Mouse (Mus musculus) monocyte, adult 5-6 weeks (primary cell): ENCODE measurements around the gene Aip. TPM values are rescaled to one million over a fixed set of nuclear protein-coding genes. Genes with fewer than 3 reads are reported as not detected.
"Not testable (repeated sequence)": the region's sequence is repeated elsewhere in the genome, so short reads cannot be mapped to it uniquely, and the experiment has no call there.

Experiments used
- ATAC-seq: fragments of 153-309, 156-312 bp; replicated peaks from 2 replicates; pipeline ENCODE4 v1.8.0; 2017; ENCODE audit warnings: mild to moderate bottlenecking; ENCODE audit not compliant: low TSS enrichment, insufficient number of reproducible peaks, severe bottlenecking, poor library complexity, low FRiP score
- total RNA-seq: library from RNA; stranded (forward); fragments of 200-1000, 200-491, 200-594 nt; gene quantifications from 3 replicates; pipeline ENCODE4 v1.2.3, GENCODE M21; 2017

Gene Aip
- total RNA-seq, 1 experiment from 2014 or later = 132 TPM

DNA sequence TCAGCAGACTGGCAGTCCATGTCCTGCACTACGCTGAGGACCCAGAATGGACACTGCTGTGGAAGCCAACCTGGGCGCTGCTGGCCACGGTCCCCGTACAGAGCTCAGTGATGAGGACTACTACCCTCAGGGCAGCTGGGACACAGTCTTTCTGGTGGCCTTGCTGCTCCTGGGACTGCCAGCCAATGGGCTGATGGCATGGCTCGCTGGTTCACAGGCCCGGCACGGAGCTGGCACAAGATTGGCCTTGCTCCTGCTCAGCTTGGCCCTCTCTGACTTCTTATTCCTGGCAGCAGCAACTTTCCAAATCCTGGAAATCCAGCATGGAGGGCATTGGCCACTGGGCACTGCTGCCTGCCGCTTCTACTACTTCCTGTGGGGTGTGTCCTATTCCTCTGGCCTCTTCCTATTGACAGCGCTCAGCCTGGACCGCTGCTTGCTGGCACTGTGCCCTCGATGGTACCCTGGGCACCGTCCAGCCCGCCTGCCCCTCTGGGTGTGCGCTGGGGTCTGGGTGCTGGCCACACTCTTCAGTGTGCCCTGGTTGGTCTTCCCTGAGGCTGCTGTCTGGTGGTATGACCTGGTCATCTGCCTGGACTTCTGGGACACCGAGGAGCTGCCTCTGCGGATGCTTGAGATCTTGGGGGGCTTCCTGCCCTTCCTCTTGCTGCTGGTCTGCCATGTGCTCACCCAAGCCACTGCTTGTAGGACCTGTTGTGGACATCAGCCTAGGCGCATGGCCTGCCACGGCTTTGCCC, 16.9 kb upstream of the Aip start:
- no peak for ATAC-seq

DNA sequence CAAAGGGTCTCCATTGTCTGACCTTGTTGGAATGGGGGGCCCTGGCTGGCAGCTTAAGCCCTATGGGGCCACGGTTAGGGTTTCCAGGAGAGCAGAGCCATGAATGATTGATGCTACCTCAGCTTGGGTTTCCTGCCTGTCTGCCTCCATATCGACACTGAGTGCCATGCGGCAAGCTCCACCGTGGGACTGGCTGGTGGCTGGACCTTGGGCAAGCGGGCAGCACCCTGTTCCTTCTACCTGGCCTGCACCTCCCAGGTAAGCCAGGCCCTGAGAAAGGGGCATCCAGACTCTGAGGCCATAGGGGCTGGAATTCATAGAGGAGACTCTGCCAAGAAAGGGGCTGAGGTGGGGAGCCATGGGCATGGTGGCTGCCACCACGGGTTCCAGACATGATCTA, 14.5 kb upstream of the Aip start:
- ATAC-seq = no peak

DNA sequence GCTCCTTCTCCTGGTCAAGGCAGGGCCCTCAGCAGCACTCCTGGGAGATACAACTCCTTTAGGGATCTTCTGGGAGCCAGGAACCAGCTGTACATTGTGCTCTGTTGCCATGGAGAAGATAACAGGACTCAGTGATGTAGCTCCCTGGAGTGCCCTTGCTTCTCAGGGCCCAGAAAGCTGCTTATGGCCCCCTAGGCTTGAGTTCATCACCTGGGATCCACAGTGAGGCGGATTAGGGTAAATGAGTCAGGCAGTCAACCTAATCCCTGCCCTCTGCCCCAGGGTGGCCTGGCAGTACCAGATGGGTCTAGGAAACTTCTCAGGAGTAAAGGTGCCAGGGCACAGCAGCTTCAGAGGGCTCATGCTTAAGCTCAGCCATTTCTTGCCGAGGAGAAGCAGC, 13.8 kb upstream of the Aip start, which contains the start of gene Gpr152:
Gene Gpr152, plus strand, starts transcription at position 342 of the 400 bp plus-strand sequence.
- no peak for ATAC-seq

DNA sequence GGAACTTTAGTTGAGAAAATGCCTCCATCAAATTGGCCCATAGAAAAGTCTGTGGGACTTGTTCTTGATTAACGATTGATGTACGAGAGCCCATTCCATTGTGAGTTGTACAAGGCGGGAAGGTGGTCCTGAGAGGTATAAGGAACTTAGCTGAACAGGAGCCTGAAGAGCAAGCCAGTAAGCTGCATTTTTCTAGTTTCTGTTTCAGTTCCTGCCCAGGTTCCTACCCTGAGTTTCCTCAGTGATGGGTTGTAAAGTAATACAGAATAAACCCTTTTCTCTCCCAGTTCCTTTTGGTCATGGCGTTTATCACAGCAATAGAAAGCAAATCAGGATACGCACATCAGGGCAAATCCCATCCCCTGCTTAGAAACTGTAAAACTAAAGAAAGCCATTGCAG, 12.3 kb upstream of the Aip start:
- no peak for ATAC-seq

DNA sequence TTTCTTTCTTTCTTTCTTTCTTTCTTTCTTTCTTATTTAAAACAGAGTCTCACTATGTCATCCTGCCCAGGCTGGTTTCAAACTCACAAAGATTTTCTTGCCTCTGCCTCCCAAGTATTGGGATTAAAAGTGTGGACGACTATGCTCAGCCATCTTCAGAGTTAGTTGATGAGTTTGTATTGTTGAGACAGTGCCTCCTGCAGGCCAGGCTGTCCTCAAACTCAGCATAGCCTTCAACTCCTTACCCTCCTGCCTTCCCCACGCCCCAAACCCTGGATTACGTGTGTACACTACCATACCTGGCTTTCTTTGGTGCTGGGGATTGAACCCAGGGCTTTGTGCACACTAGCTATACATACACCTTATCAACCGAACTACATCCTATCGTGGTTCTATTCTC, 10.8 kb upstream of the Aip start:
- ATAC-seq = no peak

DNA sequence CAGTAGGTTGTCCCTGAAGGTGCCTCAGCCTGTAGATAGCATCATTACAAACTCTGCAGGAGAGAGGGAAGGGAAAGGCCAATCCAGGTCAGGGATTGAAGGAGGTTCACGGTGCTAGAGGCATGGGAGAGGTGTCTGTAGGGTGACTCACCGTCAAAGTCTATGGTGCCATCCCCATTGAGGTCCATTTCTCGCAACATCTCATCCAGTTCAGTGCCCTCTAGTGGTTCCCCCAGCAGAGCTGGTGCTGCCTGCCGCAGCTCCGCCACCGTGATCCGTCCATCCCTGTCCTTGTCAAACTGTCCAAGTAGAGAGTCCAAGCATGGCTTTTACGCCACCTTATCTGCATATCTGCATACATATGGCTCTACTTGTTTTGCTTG, 10.3 kb upstream of the Aip start:
- ATAC-seq = peak; percentile 78

DNA sequence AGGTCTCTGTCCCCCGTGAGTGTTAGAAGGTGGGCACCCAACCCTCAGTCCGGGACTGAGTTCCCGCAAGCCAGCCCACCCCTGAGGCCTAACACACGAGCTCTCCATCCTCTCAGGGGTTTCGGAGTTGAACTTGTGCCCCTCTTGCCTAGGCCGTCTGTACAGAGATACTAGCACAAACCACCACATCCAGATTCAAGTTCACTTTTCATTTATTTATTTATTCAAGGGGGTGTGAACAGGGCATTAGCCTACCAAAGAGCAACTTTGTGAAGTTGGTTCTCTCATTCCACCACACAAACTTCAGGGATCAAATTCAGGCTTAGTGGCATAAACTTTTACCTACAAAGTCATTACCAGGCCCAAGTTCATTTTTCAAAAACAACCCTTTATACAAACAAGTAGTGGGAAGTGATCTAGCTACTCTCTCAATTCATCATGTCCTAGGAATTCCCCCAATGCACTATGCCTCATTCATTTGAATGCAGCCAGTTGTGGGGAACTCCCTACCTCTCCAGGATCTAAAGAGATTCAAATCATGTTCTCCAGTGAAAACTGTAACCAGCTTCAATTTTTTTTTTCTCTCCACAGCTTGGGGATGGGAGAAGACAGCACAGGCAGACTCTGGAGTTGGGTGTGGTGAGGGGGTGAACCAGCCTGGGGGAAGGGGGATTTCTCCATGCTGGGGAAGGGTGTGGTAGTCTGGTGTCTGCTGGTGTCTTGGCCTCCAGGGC, 9.7 kb upstream of the Aip start:
- peak; percentile 38 for ATAC-seq

DNA sequence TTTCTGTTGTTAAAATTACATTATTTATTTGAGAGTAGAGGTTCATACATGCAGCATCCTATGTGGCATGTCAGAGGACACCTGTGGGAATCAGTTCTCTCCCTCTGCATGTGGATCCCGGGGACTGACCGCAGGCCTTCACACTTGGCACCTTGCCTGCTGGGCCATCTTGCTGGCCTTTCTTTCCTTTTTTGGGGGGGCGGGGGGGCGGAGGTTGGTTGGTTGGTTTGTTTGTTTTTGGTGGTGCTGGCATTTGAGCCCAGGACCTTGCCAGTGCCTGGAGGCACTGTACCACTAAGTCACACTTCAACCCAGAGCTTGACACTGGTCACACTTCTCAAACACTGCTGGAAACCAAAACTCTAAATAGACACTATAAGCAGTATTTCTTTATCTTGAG, 8.7 kb upstream of the Aip start:
- ATAC-seq = no peak

DNA sequence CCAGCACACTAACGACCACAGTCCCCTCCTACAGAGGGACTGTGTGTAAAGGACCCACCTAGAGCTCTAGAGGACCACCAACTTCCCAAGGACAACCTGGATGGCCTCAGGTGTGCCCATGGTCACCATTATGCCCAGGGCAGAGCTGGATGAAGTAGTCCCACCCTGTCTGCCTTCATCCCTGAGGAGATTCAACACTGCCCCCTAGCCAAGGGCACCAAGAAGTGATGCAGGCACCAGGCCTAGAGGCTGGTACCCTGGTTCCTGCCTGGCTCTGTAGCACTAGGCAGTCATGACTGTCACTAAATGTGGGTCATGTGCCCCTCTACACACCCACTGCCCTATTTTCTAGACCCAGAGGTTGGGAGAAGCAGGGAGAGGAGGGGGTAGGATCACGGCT, 6.1 kb upstream of the Aip start:
- no peak for ATAC-seq

DNA sequence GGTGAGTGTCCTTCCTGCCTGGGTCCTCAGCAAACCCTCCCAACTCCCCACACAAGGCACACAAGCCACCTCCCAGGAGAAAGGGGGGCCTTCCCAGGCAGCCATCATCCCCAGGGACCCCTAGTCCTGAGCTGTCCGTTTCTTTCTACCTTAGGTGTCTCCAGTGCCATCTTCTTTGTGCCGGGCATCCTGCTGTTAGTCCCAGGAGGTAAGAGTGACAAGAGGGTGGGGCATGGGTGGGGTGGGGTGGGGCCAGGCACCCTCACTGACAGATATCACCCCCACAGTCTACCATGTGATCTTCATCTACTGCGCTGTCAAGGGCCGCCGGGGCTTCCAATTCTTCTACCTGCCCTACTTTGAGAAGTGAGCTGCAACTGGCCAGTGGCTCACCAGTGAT, 5.4 kb upstream of the Aip start:
- no peak for ATAC-seq

DNA sequence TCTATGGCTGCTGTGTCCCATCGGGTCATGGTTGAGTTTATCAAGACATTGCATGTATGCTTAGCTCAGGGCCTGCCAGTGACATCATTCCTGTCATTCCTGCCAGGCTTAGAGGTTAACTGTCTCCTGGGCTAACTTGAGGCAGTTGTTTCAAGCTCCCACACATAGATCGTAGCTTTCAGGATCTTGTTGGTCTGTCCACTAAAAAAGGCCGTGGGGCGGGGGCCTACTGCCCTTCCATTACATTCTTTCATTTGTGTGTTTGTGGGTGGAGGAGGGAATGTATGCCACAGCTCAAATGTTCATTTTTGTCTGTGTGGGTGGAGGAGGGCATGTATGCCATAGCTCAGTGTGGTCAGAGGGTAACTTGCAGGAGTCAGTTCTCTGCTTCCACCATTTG, 4.4 kb upstream of the Aip start:
- ATAC-seq = no peak

DNA sequence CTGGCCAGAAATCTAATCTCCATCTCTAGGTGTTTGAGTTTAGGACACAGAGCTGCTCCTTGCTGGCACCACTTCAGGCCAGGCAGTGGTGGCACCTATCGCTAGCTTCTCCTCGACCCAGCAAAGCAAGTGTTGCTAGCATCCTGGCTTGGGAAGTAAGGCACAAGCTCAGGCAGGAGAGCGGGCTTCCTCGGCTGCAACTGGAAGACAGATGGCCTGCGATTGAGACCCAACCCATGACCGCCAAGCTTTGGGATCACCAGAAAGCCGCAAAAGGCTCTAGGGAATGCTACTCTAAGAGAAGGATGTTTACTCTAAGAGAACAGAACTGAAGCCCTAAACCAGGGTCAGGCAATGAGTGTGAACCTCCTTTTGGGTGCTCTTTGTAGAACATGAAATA, 3.8 kb upstream of the Aip start:
- no peak for ATAC-seq

DNA sequence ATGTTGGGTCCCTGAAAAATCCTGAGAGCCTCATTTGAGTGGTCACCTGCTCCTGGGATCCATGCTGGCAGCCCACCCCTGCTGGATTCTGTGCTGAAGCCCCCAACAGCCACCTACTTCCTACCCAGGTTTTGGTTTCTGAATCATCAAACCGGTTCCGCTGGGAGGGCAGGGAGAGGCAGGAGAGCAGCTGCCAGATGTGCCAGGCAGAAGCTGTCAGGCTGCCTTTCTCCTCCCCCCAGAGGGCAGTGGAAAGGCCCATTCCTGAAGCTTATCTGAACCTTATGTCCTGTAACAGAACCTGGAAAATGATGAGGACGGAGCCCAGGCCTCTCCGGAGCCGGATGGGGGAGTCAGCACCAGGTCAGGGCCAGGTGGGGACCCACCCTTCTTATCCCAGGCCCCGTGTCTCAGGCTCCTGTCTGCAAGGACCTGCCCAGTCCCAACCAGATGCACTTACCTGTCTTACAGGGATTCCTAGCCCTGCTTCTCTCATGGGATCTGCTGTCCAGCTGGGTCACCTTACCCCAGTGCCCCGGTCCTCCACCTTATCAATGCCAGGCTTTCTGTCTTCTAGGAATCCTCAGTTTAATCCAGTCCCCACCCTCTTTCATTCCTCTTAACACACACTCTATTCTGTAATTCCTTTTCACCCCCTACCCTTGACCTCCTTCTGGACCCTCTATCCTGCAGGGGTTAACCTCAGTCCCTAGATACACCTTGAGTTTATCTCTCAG, 1.3 kb upstream of the Aip start:
- ATAC-seq = no peak

DNA sequence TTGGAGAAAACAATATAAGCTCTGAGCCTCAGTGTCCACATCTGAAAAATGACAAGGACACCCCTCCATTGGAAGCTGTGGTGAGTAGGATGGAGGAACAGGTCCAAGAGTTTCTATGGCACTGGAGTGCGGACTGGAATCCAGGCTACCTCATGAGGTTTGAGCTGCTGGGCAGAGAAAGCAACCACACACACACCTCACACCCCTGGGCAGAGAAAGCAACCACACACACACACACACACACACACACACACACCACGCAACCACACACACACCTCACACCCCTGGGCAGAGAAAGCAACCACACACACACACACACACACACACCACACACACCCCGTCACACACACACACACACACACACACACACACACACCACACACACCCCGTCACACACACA, 390 bp downstream of the Aip start:
- not testable (repeated sequence) for ATAC-seq

DNA sequence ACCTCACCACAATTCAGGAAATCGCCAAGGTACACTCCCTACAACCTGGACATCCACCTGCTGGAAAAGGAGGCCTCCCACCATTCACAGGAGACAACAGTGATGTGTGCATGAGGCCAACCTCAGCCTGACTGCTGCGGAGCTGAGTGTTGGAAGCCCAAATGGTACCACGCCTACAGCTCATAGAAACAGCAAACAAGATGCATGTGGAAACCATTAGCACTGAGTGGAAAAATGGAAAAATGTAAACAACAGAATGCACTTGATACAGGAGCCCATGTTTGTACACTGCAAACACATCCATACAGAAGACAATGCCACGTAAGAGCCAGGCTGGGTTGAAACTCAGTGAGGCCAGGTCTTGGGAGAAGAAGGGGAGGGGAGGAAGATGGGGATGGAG, 1.2 kb downstream of the Aip start:
- ATAC-seq = no peak

DNA sequence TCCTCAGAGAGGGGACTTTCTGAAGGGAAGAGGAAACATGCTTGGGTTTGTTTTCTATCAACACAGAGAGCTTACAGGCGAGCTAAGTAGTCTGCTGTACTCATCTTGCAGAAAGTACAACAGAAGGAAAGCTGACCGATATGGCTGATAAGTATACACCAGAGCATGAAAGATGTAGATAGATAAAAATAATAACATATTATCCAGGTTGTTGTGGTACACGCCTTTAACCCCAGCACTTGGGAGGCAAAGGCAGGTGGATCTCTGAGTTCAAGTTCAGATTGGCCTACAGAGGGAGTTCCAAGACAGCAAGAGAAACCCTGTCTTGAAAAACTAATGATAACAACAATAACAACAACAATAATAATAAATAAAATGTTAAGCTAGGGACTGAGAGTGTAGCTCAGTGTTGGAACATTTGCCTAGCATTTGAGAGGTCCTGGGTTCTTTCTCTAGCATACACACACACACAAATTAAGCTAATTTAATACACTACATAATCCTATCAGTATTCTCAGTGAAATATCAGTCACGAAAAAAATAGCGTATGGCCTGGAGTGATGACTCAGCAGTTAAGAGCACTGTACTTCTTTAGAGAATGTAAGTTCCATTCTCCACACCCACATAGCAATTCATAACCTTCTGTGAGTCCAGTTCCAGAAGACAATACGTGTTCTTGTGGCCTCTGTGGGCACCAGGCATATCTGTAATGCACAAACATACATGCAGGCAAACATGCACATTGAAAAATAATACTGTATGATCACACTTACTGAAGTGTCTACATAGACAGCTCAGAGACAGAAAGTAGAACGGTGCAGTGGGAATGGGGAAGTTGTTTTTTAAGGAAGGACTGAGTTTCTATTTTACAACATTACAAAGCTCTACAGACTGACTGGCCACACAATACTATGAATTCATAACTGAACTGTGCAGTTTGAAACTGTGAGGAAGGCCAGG, 3.0 kb downstream of the Aip start:
- ATAC-seq = 0 out of 2 replicates have a peak, but pooled peaks have one; percentile 13

DNA sequence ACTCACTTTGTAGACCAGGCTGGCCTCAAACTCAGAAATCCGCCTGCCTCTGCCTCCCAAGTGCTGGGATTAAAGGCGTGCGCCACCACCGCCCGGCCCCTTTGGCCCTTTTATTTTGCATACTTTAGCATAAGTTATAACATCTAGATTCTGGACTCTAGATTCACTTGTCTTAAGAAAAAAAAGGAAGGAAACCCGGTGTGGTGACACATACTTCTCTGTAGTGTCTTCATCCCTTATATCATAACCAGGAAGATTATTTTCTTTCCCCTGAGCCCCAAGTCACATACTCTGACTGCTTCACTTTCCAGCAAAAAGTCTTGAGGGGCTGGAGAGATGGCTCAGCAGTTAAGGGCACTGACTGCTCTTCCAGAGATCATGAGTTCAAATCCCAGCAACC, 3.8 kb downstream of the Aip start:
- ATAC-seq = 0 out of 2 replicates have a peak, but pooled peaks have one; percentile 7

DNA sequence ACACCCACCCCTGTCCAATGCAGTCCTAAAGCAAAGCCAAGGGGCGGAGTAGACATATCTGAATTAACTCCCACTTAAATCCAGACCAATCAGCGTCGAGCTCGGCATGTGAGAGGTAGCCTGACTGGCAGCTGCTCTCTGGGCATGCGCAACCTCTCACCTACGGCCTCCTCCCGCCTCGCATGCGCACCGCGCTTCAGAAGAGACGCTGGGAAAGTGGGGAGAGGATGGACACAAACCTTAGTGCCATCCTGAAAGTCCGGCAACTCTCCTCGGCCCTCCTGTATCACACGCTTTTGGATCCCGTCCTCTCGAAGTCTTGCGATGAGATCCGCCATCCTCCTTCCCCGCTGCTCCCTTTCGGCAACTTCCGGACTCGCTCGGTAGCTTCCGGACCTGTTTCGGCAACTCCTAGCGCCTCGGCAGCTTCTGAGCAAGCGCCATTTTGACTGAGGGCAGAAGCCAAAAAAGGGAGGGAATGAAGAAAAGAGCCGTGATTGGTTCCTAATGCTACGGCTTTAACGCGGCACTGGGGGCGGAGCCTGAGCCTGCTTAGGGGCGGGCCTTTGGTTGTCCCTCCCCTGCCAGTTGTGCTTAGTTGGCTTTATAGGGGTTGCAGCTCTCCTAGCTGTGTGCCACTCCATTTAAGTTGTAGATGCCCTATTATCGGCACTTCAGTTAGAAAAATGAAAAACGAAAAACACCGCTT, 4.4 kb downstream of the Aip start:
- ATAC-seq = peak; percentile 65
